Mouse (Mus musculus) small intestine, adult 10 weeks (tissue): ENCODE results near the gene Insig2. TPM values are rescaled to one million over a fixed set of nuclear protein-coding genes. Genes with fewer than 3 reads are reported as not detected.

Source experiments
- polyA plus RNA-seq: library from polyadenylated mRNA; stranded (reverse); fragments of 350-450 nt; fragmentation: Illumina TruSeq; extraction: RNeasy Lipid Tissue Mini Kit (QIAGEN cat#74804); gene quantifications from one replicate; pipeline ENCODE4 v1.2.3, GENCODE M21; 2014; ENCODE audit warnings: low replicate concordance

The Insig2 gene
- 84.6 TPM for polyA plus RNA-seq

GRCm38 (mm10) chr1:121332485-121332884 is at the start of gene Insig2:
Gene Insig2 (minus strand): TSS chr1:121332589.

Other genes with a start within 250 kb of the Insig2 start
- gene Ccdc93, start 98.5 kb upstream of the Insig2 start, polyA plus RNA-seq: 13.6 TPM
- not detected for gene Htr5b, start 195.9 kb upstream of the Insig2 start, polyA plus RNA-seq
- 28.0 TPM for gene Ddx18, start 235.4 kb upstream of the Insig2 start, polyA plus RNA-seq